Mouse (Mus musculus) thymus, adult 2 months (tissue): ENCODE results near the gene Tk2.

Experiments
- CTCF ChIP-seq: fragments of 200-500 bp; IDR thresholded peaks from 2 replicates; pipeline ENCODE4 v1.5.1; 2012; ENCODE audit warnings: mild to moderate bottlenecking, control low read depth, low read length, moderate library complexity, borderline replicate concordance; ENCODE audit not compliant: control insufficient read depth, poor library complexity, insufficient read depth; ENCODE audit errors: extremely low read depth
- POLR2A ChIP-seq: fragments of 200-500 bp; IDR thresholded peaks from 2 replicates; pipeline ENCODE4 v1.6.1; 2012; ENCODE audit warnings: mild to moderate bottlenecking, low read length, control low read depth, moderate library complexity; ENCODE audit not compliant: control insufficient read depth, poor library complexity, insufficient read depth; ENCODE audit errors: extremely low read depth

DNA sequence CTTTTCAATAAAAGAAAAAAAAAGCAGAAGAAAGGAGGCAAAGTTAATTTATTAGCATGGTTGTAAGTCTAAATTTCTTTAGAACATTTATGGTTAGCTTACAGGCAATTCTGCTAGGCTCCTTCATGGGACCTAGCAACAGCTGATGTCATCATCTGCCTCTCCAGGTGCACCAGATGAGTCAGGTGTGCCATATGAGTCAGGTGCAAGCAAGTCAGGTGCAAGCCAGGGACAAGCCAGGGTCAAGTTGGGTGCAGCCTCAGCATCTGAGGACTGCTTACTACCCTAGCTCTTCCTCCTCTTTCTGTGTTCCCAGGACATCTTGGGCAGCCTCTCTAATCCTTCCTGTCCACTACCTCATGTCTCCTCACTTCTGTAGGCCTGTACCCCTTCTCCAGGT lies 20.0 kb upstream of the Tk2 start:
- TF ChIP-seq POLR2A (no peak), CTCF (no peak)
